Mouse (Mus musculus) frontal cortex, postnatal 10 days (tissue): ENCODE measurements around the gene Zfp691.
A peak's percentile ranks its signal among the peaks of the same experiment; 100 is the strongest.

ENCODE experiments used
- DNase-seq, 2 experiments: peaks; one replicate each; pipeline ENCODE4 v3.0.0; 2022; ENCODE audit warnings: low spot score in 2 of 2, mixed read lengths in 1 of 2

The Zfp691 gene

GRCm38 (mm10) chr4:119173851-119174453 is at the start of gene Zfp691:
TSS of gene Zfp691 (minus strand) at chr4:119174195.
- peak; percentile 94 to 95 for DNase-seq

- DNase-seq, result no peak
Measured at GRCm38 (mm10) chr4:119223696-119224095, 49.7 kb upstream of the Zfp691 start.

DNA sequence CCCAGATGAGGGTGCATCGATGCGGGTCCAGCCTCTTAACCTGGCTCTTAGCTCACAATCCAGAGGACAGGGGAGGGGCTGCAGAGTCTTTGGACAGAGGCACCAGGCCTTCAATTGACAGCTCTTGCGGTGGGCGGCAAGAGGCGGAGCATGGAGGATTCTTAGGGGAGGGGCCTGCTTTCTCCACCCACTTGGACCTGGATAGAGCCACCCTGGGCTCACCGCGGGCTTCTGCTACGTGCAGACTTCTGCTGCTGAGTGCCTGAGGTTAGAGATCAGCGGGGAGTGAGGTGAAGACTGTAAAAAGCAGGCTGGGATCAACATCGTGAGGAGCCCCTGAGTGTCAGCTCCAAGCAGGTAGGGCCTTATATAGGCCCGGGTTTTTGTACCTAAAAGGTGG is 44.2 kb upstream of the Zfp691 start, which contains the start of gene Tmem269:
Tmem269 (minus strand) TSS at position 49 of the 400 bp plus-strand sequence.
- no peak for DNase-seq

GRCm38 (mm10) chr4:119216667-119217066 is 42.7 kb upstream of the Zfp691 start:
- no peak for DNase-seq

- peak in 1 of 2 experiments; percentile 50 for DNase-seq
Measured at GRCm38 (mm10) chr4:119204672-119205071, 30.7 kb upstream of the Zfp691 start.

GRCm38 (mm10) chr4:119198105-119198504 is 24.1 kb upstream of the Zfp691 start:
- no peak for DNase-seq

DNA sequence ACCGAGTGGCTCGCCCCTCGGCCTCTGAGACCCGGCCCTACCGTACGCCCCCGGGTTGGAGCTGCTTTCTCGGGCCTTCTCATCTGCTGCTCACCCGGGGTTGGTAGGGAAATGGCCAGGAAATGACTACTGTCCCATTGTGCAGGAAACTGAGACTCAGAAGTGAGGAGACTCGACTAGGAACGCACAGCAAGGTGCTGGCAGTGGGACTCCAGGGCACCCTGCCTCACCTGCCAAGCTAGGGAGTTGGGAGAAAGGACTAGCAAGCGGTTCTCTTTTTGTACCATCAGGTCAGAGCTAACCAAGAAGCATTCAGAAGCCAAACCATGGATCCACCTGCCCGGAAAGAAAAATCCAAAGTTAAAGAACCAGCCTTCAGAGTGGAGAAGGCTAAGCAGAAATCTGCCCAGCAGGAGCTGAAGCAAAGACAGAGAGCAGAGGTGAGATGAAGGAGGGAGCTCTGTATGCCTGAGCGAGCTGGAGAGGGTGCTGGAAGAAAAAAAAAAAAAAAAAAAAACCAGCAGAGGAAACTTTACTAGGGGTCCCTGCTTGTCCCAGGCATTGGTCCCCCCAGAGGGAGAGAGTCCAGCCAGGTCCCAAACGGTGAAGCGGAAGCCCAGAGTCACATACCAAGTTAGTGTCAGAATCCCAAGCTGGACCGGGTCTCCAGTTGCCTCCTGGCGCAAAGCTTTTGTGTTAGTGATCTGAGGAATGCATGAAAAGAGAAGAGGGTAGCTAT is 21.8 kb upstream of the Zfp691 start:
- no peak for DNase-seq

GRCm38 (mm10) chr4:119194909-119195581 is 21.1 kb upstream of the Zfp691 start, which contains the start of gene Svbp:
TSS of gene Svbp (plus strand) at chr4:119195306.
- DNase-seq, result peak; percentile 66 to 85

GRCm38 (mm10) chr4:119192757-119193156 is 18.8 kb upstream of the Zfp691 start:
- no peak for DNase-seq

DNA sequence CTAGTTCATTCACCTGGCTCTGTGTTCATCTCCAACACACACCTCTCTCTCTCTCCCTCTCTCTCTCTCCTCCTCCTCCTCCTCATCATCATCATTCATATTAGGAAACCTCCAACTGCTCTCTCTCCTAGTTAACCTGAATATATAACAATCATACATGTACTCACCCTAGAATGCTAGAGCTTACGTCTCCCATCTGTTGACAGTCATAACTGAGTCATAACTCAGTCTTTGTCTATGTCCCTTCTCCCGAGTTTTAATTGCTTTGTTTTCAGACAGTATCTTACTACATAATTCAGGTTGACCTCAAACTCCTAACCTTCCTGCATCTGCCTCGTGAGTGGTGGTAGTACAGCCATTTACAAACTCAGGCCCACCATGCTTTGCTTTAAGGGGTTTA is 17.3 kb upstream of the Zfp691 start:
- DNase-seq, result no peak

- no peak for DNase-seq
Measured at GRCm38 (mm10) chr4:119190618-119191017, 16.6 kb upstream of the Zfp691 start.

- no peak for DNase-seq
Measured at GRCm38 (mm10) chr4:119189864-119190263, 15.9 kb upstream of the Zfp691 start, which contains the start of gene Ermap. TSS of gene Ermap (minus strand) at chr4:119190011.

- DNase-seq, result no peak
Measured at GRCm38 (mm10) chr4:119189392-119189791, 15.4 kb upstream of the Zfp691 start.

GRCm38 (mm10) chr4:119188060-119188785 is 14.2 kb upstream of the Zfp691 start:
- no peak for DNase-seq

DNA sequence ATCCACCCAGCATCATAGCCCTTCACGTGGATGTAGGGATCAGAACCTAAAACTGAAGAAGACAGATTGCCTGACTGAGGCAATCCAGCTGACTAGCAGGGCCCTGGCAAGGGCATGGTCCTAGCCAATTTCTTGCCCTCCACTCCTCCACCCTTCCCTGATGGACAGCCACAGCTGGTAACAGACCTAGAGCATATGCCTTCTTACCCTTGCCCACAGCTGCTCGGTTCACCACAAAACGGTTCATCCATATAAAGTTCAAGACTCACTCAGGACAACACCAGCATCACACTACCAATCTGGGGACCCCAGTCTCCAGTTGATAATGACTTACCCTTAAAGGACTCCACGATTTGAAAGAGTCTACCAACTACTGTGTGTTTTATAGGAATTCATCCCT is 11.8 kb upstream of the Zfp691 start:
- no peak for DNase-seq

DNA sequence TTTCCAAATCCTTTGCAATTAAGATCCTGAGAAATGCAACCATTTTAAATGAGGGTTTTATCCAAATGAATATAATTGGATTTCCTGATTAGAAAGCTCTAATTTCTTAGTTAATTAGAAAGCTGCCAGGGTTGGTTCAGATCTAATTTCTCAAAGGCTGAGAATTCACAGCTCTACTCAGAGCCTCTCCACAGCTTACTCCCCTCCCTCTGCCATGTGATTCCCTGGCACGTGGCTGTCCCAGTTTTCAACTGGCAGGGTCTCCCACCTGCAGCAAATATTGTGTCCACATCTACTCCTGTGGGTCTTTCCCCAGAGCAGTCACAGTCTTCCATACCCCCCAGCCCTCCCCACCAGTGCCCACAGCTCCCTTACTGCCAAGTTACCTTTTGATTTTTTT is 9.5 kb upstream of the Zfp691 start:
- no peak for DNase-seq

- no peak for DNase-seq
Measured at GRCm38 (mm10) chr4:119181456-119181855, 7.5 kb upstream of the Zfp691 start.

GRCm38 (mm10) chr4:119180133-119180707 is 6.2 kb upstream of the Zfp691 start:
- DNase-seq, result no peak

DNA sequence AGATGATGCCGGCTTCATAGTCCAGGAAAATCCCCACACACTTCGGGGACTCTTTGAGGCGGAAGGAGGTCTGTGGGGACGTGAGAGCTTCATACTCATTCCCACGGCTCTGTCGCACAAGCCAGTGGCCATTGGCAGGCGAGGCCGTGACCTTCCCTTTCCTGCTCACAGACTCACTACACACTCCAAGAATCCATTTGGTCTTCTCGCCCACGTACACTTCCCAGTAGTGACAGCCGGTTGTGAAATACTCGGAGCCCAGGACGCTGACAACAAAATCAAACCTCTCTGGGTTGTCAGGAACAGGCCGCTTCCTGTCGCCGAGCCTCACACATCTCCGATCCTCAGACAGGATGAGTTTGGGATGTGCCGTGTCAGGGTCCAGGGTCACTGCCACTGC is 4.3 kb upstream of the Zfp691 start:
- no peak for DNase-seq

DNA sequence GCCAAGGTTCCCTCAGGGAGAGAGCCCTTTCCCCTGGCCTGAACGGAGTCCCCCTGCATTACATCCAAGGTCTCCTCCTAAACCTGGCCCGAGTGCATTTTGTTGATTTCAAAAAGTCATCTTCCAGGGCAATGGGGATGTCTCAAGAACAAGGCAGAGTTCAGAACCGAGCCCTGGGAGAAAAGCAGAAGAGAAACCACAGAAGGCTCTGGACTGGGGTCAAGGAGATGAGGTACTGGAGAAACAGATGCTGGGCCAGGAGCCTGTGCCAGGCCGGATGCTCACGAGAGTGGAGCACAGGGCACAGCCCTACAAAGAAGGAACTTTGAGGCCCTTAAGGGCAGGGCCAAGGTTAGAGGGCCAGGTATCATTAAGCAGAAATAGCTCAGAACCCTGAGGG is 3.7 kb upstream of the Zfp691 start:
- DNase-seq, result no peak

DNA sequence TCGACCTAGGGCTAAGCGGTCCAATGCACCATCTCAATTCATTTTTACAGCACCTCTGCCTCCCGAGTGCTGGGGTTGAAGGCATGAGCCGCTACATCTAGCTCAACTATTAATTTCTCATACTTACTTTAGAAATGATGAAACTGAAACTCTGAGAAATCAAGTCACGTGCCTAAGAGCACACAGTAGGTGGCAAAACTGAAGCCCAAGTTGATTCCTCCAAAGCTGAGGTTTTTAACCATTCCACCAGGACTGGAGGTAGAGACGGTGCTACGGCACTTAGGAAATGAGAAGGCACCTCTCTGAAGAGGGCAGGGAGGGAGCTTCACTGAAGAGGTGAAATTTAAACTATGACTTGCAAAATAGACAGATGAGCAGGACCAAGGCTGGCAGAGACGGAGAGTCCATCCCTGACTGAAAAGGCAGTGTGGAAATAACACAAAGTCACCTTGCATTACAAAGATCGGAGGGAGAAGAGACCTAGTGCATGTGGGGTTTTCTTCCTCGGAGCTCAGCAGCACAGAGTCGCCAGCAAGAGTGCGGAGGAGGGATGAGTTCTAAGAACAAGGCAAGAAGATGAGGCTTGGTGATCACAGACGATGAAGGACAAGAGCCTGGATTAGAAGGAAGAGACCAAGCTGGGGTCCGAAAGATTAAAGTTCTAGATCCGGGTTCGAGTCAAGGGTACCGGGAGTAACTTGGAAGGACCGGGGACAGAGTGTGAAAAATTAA is 910 bp downstream of the Zfp691 start:
- no peak for DNase-seq
